Mouse (Mus musculus) myocyte (in vitro differentiated cells): ENCODE measurements around the gene Mnt.

Source experiments
- E2F4 ChIP-seq: IDR thresholded peaks from one replicate; pipeline ENCODE4 v1.6.1; 2011; ENCODE audit warnings: mild to moderate bottlenecking, control low read depth, moderate library complexity; ENCODE audit not compliant: insufficient read depth
- MAX ChIP-seq: IDR thresholded peaks from one replicate; pipeline ENCODE4 v1.6.1; 2011; ENCODE audit warnings: low read depth, mild to moderate bottlenecking, control low read depth
- MYOD1 ChIP-seq, 3 experiments: IDR thresholded peaks; one replicate each; pipeline ENCODE4 v1.6.1; 2011; ENCODE audit warnings: control low read depth in 2 of 3, low read depth in 2 of 3, mild to moderate bottlenecking in 2 of 3, moderate library complexity in 1 of 3; ENCODE audit not compliant: insufficient read length in 2 of 3, control insufficient read depth in 1 of 3
- MYOG ChIP-seq, 3 experiments: IDR thresholded peaks; one replicate each; pipeline ENCODE4 v1.6.1; 2011; ENCODE audit warnings: control low read depth in 2 of 3, low read depth in 2 of 3, mild to moderate bottlenecking in 2 of 3; ENCODE audit not compliant: insufficient read length in 2 of 3, control insufficient read depth in 1 of 3, insufficient read depth in 1 of 3
- POLR2A ChIP-seq: IDR thresholded peaks from one replicate; pipeline ENCODE4 v1.6.1; 2011; ENCODE audit warnings: low read depth, mild to moderate bottlenecking, control low read depth, moderate library complexity; ENCODE audit not compliant: insufficient read length
- POLR2AphosphoS2 ChIP-seq: IDR thresholded peaks from one replicate; pipeline ENCODE4 v1.6.1; 2011; ENCODE audit warnings: low read depth, control low read depth; ENCODE audit not compliant: insufficient read length
- USF1 ChIP-seq: IDR thresholded peaks from one replicate; pipeline ENCODE4 v1.6.1; 2011; ENCODE audit warnings: low read depth, mild to moderate bottlenecking, control low read depth, moderate library complexity

DNA sequence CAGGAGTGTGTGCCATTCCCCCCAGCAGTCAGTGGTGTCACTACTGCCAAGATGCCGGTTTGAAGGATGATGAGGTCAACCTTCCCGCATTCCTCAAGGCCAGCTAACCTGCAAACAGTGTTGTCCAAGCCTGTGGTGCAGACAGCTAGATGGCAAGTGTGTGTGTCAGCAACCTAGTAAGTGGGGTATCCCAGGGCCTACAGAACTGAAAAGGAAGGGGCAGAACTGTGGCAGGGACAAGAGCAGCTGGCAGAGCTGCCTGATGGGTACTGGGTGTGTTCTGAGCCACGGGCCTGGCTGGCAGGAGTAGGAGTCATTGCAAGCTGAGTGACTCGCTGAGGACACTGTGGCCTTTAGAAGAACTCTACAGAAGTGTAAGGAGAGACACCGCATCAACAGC is 31.4 kb downstream of the Mnt start:
- TF ChIP-seq POLR2A = no peak
- TF ChIP-seq MAX = no peak
- TF ChIP-seq USF1 = no peak
- TF ChIP-seq MYOD1 (IDR thresholded peaks at IDR 0.05; ENCODE audit: control insufficient read depth in 1 of 3, insufficient read length in 2 of 3, low read depth in 2 of 3) = peak in 1 of 3 experiments; percentile 51
- no peak for TF ChIP-seq E2F4
- no peak for TF ChIP-seq POLR2AphosphoS2
- peak in 1 of 3 experiments; percentile 54 for TF ChIP-seq MYOG (IDR thresholded peaks at IDR 0.05; ENCODE audit: control insufficient read depth in 1 of 3, insufficient read depth in 1 of 3, insufficient read length in 2 of 3, low read depth in 2 of 3)
